Mouse (Mus musculus) hindbrain, embryonic 16.5 days (tissue): ENCODE measurements around the gene Rtn4. TPM values are rescaled to one million over a fixed set of nuclear protein-coding genes. Genes with fewer than 3 reads are reported as not detected.
A peak's percentile ranks its signal among the peaks of the same experiment; 100 is the strongest.
"Not testable (repeated sequence)": the region's sequence is repeated elsewhere in the genome, so short reads cannot be mapped to it uniquely, and the experiment has no call there.

Experiments used
- ATAC-seq: fragments of 200-750 bp; cut with Nextera tagmentation; 2 replicates; pipeline ENCODE4 v1.8.0; 2017; ENCODE audit warnings: moderate TSS enrichment, moderate library complexity
- H3K27ac ChIP-seq: fragments of 300-500 bp; sonication (generic); 2 replicates; pipeline ENCODE4 v1.5.1; 2014; ENCODE audit warnings: low read depth, mild to moderate bottlenecking, control low read depth, low read length, moderate library complexity
- H3K27me3 ChIP-seq: fragments of 300-500 bp; sonication (generic); replicated peaks from 2 replicates; pipeline ENCODE4 v1.6.1; 2014; ENCODE audit warnings: low read length; ENCODE audit not compliant: control insufficient read depth, insufficient read depth
- H3K36me3 ChIP-seq: fragments of 300-500 bp; sonication (generic); 2 replicates; pipeline ENCODE4 v1.6.1; 2014; ENCODE audit warnings: mild to moderate bottlenecking, low read length, moderate library complexity, mixed read lengths; ENCODE audit not compliant: control insufficient read depth, insufficient read depth
- H3K4me1 ChIP-seq: fragments of 300-500 bp; sonication (generic); 2 replicates; pipeline ENCODE4 v1.6.1; 2014; ENCODE audit warnings: low read depth, low read length; ENCODE audit not compliant: control insufficient read depth, insufficient read depth
- H3K4me2 ChIP-seq: fragments of 300-500 bp; sonication (generic); 2 replicates; pipeline ENCODE4 v1.6.1; 2014; ENCODE audit warnings: mild to moderate bottlenecking, low read length, control low read depth, moderate library complexity
- H3K4me3 ChIP-seq: fragments of 300-500 bp; sonication (generic); 2 replicates; pipeline ENCODE4 v1.5.1; 2014; ENCODE audit warnings: mild to moderate bottlenecking, low read length, control low read depth, moderate library complexity
- H3K9ac ChIP-seq: fragments of 300-500 bp; sonication (generic); 2 replicates; pipeline ENCODE4 v1.6.1; 2014; ENCODE audit warnings: low read depth, mild to moderate bottlenecking, control low read depth, low read length, moderate library complexity
- H3K9me3 ChIP-seq: fragments of 300-500 bp; sonication (generic); 2 replicates; pipeline ENCODE4 v1.6.1; 2014; ENCODE audit warnings: mild to moderate bottlenecking, low read length, moderate library complexity; ENCODE audit not compliant: control insufficient read depth
- WGBS: fragments of 180-500 bp; shearing (Covaris S2); extraction: QIAGEN DNeasy Blood & Tissue Kit; methylation state at CpG from one replicate; pipeline ENCODE4 v1.1.7; 2014; 5-methylcytosine and 5-hydroxymethylcytosine counted together
- polyA plus RNA-seq: library from polyadenylated mRNA; unstranded; fragments of >200 nt; fragmentation: Nextera tagmentation; extraction: Ambion mirVana; gene quantifications from 2 replicates; pipeline ENCODE4 v1.2.1, GENCODE M21; 2015

Rtn4 gene
- polyA plus RNA-seq: 130 and 139 TPM in 2 replicates

DNA sequence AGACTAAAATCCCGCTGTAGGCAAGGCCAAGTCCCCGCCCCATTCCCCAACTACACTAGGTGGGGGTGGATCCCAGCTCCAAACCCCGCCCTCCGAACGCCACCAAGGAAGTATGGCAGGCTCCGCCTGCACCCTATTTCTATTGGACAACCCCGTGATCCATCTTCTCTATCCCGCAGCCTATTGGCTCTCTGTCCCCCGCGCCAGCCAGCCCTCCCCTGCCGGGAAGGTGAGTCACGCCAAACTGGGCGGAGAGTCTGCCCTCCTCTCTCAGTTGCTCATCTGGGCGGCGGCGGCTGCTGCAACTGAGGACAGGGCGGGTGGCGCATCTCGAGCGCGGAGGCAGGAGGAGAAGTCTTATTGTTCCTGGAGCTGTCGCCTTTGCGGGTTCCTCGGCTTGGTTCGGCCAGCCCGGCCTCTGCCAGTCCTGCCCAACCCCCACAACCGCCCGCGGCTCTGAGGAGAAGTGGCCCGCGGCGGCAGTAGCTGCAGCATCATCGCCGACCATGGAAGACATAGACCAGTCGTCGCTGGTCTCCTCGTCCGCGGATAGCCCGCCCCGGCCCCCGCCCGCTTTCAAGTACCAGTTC lies at the start of gene Rtn4:
TSS of gene Rtn4 (plus strand) at position 265 of the 590 bp plus-strand sequence.
- no peaks in the 10 kb centered on the region for H3K36me3 ChIP-seq
- peak within 1 kb of the TSS; percentile 70 for H3K4me2 ChIP-seq
- peaks cover 15% of the 10 kb centered on the region for H3K4me1 ChIP-seq
- H3K27ac ChIP-seq: peak within 1 kb of the TSS; percentile 99
- peak within 1 kb of the TSS; percentile 98 for H3K4me3 ChIP-seq
- H3K9me3 ChIP-seq: no peaks in the 10 kb centered on the region
- WGBS: 0% methylated on average over 42 of the region's 43 CpGs
- ATAC-seq: peak; percentile 98
- H3K27me3 ChIP-seq: no peaks in the 10 kb centered on the region
- H3K9ac ChIP-seq: peak within 1 kb of the TSS; percentile 100

DNA sequence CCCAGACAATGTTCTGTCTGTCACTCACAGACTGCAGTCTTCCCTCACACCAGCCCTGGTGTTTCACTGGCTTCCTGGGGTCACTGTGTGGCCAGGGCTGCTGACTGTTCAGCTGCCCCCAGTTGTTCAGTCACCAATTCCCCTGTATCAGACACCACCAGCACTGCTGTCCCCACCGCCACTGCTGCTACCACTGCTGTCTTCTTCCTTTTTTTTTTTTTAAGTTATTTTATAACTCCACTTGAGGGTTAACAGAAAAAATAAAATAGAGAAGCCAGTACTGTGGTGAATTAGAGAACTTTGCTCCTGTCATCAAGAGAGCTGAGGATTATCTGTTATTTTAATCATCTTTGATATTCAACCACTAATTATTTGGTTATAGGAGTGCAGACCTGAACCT lies 48.3 kb upstream of the Rtn4 start:
- no peak for ATAC-seq

DNA sequence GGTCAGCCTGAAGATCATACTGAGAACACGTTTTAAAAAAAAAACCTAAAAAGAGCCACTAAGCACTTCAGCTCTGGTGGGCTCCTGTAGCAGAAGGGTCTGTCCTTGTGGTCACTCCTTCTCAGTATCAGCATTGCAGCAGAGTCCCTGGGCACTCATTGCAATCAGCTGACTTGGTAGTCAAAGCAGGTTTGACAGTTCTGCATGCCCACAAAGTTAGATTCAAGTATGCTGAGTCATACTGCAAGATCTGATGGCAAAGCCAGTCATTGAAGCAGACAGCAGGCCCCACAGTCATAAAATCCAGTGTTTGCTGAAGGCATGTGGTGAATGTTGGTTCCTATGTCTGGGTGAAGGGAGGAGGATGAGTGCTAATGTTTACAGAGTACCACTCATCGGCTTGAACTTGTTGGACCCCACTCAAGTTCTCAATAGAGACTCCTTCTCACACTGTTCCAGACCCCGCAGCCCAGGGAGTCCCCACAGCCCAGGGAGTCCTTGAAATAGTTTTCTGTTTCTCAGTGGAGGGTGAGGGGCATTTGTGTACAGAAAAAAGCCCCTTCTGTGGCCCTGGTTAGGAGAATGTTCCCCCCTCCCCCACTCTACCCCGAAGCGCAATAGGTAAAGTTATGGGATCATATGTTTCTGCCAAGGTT lies 47.2 kb upstream of the Rtn4 start:
- H3K27me3 ChIP-seq: no peaks in the 10 kb centered on the region
- no peak overlapping the region for H3K4me3 ChIP-seq
- no peak for ATAC-seq
- no peaks in the 10 kb centered on the region for H3K36me3 ChIP-seq
- H3K27ac ChIP-seq: no peak overlapping the region
- 79% methylated on average over 5 of the region's 5 CpGs for WGBS
- no peak overlapping the region for H3K4me2 ChIP-seq
- H3K9me3 ChIP-seq: no peaks in the 10 kb centered on the region
- no peak overlapping the region for H3K9ac ChIP-seq
- no peaks in the 10 kb centered on the region for H3K4me1 ChIP-seq

More for the DNA sequence above, 48.3 kb upstream of the Rtn4 start:
- 80% methylated on average over 1 of the region's 1 CpGs for WGBS
- Histone ChIP-seq H3K4me1 (no peaks in the 10 kb centered on the region), H3K9me3 (no peaks in the 10 kb centered on the region), H3K4me2 (no peak overlapping the region), H3K27ac (no peak overlapping the region), H3K27me3 (no peaks in the 10 kb centered on the region), H3K4me3 (no peak overlapping the region), H3K36me3 (no peaks in the 10 kb centered on the region), H3K9ac (no peak overlapping the region)

DNA sequence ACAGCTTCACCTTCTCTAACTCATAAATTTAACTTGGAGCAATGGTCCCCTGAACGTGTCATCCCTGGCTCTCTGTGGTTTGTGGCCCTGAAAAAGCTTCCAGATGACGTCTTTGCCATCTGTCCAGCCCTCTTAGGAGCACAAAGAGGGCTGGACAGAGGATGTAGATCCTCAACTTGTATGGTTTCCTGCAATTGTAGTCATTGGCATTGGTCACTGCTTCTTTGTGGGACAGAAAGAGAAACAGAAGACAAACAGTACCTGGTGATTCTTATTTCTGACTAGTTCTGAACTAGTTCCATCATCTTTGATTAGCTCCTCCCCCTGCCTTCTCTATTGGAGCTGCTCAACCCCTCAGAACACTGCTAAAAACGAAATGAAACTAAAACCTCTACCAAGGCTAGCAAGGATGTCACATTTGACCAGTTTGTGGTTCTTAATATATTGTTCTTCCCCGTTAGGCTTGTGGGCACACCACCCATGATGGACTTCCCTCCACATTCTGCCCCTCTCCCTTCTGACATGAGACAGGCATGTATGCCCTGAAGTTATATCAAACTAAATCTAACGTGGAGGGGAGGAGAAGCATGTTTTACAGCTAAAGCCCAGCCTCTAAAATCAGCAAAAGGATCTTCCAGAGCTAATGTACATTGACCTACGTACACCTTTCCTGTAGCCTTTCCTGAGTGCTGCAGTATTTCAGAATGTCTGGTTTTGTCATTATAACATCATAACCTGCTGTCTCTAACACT lies 45.0 kb upstream of the Rtn4 start:
- Histone ChIP-seq H3K27me3 (no peaks in the 10 kb centered on the region), H3K4me1 (no peaks in the 10 kb centered on the region), H3K4me2 (no peak overlapping the region), H3K9ac (no peak overlapping the region), H3K9me3 (no peaks in the 10 kb centered on the region), H3K36me3 (no peaks in the 10 kb centered on the region), H3K27ac (no peak overlapping the region), H3K4me3 (no peak overlapping the region)
- ATAC-seq: no peak
- 68% methylated on average over 6 of the region's 6 CpGs for WGBS

DNA sequence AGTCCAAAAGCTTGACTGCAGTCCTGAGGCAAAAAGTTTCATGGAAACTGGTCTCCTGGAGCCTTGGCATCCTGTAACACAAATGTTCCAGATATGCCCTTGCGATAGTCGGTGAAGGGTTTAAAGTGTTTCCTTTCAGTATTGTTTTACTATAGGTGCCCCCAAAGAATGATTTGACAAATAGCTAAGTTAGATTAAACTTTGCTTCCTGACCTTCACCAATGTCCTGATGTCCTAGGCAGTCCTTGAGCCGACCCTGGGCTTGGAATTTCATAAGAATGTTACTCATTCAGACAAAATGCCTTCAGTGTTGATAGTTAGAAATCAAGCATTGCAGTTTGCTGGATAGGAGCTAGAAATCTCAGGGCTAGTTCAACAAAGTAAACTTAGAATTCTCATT lies 37.4 kb upstream of the Rtn4 start:
- H3K4me3 ChIP-seq, H3K36me3 ChIP-seq, H3K9me3 ChIP-seq, ATAC-seq, H3K4me1 ChIP-seq, H3K27ac ChIP-seq, H3K9ac ChIP-seq, H3K27me3 ChIP-seq, H3K4me2 ChIP-seq: not testable (repeated sequence)
- 93% methylated on average over 3 of the region's 3 CpGs for WGBS

DNA sequence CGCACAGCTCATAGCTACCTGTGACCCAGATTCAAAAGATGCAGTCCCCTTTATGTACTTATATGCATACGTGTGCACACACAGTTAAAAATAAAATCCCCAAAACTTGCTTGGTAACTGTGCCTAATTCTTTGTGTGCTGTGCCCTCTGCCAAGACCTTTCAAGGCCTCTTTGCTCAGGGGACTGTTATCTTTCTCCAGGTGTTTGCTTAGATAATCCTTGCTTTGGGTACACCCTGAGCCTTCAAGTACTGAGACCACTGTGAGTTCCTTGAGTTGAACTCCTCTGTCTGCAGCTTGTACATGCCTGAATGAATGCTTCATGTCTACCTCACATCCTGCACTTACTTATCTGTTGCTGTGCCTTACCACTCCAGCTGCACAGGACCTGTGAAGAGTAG lies 32.0 kb upstream of the Rtn4 start:
- Histone ChIP-seq H3K27ac (no peak overlapping the region), H3K9me3 (no peaks in the 10 kb centered on the region), H3K4me3 (no peak overlapping the region), H3K9ac (no peak overlapping the region), H3K4me1 (no peaks in the 10 kb centered on the region), H3K36me3 (no peaks in the 10 kb centered on the region), H3K4me2 (no peak overlapping the region), H3K27me3 (no peaks in the 10 kb centered on the region)
- ATAC-seq: no peak
- WGBS: 90% methylated on average over 2 of the region's 2 CpGs

DNA sequence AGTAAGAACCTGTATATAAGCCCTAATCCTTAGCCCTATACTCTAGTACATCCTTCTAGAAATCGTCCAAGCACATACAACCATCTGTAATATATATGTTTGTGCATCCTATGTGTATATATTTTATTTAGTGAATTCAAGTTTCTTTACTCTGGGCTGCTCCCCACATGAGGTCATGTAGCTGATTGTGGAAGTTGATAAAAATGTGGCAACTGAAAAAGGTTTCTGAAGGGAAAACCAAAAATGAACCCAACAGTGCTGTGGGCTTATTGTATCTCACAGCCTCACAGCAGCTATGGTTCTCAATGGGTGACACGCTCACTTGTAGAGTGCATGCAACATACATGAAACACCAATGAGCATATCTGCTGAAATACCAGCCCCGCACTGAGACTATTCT lies 25.1 kb upstream of the Rtn4 start:
- Histone ChIP-seq H3K9ac (no peak overlapping the region), H3K9me3 (no peaks in the 10 kb centered on the region), H3K27me3 (no peaks in the 10 kb centered on the region), H3K36me3 (no peaks in the 10 kb centered on the region), H3K4me3 (no peak overlapping the region), H3K27ac (no peak overlapping the region), H3K4me1 (no peaks in the 10 kb centered on the region), H3K4me2 (no peak overlapping the region)
- WGBS: 95% methylated on average over 3 of the region's 3 CpGs
- no peak for ATAC-seq

DNA sequence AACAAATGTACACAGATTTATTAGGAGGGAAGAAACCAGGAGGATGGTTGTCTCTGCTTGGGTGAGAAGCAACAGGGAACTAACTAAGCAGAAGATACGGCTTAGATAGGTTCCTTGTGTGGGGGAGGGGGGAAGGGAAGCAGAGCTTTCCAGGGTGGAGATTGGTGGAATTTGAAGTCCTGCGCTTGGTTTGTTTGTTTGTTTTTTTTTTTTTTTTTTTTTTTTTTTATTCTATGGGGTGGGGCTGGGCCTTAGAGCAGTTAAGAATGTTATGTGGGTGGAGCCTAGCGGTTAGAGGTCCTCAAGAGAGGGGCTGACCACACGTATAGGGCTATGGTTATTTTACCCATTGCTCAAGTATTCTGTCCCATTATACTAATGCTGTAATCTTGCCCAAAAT lies 23.0 kb upstream of the Rtn4 start:
- no peak for ATAC-seq
- Histone ChIP-seq H3K4me3 (no peak overlapping the region), H3K9me3 (no peaks in the 10 kb centered on the region), H3K9ac (no peak overlapping the region), H3K27me3 (no peaks in the 10 kb centered on the region), H3K4me2 (no peak overlapping the region), H3K36me3 (no peaks in the 10 kb centered on the region), H3K4me1 (no peaks in the 10 kb centered on the region), H3K27ac (no peak overlapping the region)
- 84% methylated on average over 4 of the region's 4 CpGs for WGBS

DNA sequence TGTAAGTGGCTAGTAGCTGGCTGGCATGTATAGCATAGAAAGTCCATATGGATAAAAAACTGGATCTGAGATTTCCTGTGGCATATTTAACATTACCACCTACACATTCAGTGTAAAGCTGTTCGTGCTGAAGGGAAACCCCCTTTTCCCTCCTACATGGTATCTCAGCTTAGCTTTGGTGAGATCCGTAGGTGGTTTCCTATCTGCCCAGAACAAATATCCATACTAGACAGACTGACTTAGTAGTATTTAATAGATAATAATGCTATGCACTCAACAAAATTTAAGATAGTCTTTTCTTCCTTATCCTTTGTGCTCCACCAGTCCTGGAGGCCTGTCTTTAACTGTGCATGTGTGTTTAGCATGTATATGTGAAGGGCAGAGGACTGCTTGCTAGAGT lies 19.4 kb upstream of the Rtn4 start:
- Histone ChIP-seq H3K27me3 (no peaks in the 10 kb centered on the region), H3K27ac (no peak overlapping the region), H3K9me3 (no peaks in the 10 kb centered on the region), H3K4me2 (no peak overlapping the region), H3K4me3 (no peak overlapping the region), H3K4me1 (no peaks in the 10 kb centered on the region), H3K9ac (no peak overlapping the region), H3K36me3 (no peaks in the 10 kb centered on the region)
- no peak for ATAC-seq
- WGBS: 87% methylated on average over 2 of the region's 2 CpGs
